Mouse (Mus musculus): Measurements from ENCODE around the gene Arhgap28. TPM values are rescaled to one million over a fixed set of nuclear protein-coding genes. Genes with fewer than 3 reads are reported as not detected.
A peak's percentile ranks its signal among the peaks of the same experiment; 100 is the strongest.

Arhgap28 gene
- polyA plus RNA-seq, 1 experiment from 2014 or later, result 26.7 TPM

DNA sequence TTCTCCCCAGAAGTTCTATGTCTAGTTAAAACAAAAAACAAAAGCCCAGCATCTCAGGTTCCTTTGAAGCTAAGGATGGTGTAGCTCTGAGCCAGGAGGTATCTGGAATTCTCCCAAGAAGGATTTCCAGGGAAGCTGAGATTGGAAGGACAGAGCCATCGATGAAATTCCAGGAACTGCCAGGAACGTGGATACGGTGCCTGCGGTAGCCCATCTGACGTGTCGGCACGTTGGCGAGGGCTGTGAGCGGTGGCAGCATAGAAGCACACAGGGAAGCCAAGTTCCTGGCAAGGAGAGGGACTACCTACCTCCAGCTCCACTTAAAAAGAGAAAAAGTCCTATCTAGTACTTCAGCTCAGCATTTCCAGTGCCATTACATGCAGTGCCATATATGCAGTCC lies 115.8 kb downstream of the Arhgap28 start:
- no peak overlapping the region for H3K4me3 ChIP-seq (replicated peaks; ENCODE audit: low read length)
- ATAC-seq (ENCODE audit: insufficient read depth, low FRiP score), result no peak
- H3K27ac ChIP-seq (ENCODE audit: low read length), result no peak overlapping the region
- 94% methylated on average over 9 of the region's 9 CpGs for WGBS
- H3K27me3 ChIP-seq (ENCODE audit: control insufficient read depth, insufficient read depth, low read length), result no peaks in the 10 kb centered on the region
- 0 out of 2 replicates have a peak, but pooled peaks cover 4% of the 10 kb centered on the region for H3K36me3 ChIP-seq (ENCODE audit: control insufficient read depth, insufficient read depth, low read length)
- H3K9me3 ChIP-seq (replicated peaks; ENCODE audit: control insufficient read depth, low read length), result no peaks in the 10 kb centered on the region
- H3K9ac ChIP-seq (ENCODE audit: low read length), result no peak overlapping the region
- no peaks in the 10 kb centered on the region for H3K4me1 ChIP-seq (ENCODE audit: control insufficient read depth, insufficient read depth, low read length)
- no peak overlapping the region for H3K4me2 ChIP-seq (ENCODE audit: low read depth, low read length)

GRCm38 (mm10) chr17:67886326-67886725 lies 117.6 kb downstream of the Arhgap28 start:
- Histone ChIP-seq H3K4me3 (replicated peaks; ENCODE audit: low read length) (no peak overlapping the region), H3K27me3 (ENCODE audit: control insufficient read depth, insufficient read depth, low read length) (no peaks in the 10 kb centered on the region), H3K4me1 (ENCODE audit: control insufficient read depth, insufficient read depth, low read length) (no peaks in the 10 kb centered on the region), H3K27ac (ENCODE audit: low read length) (no peak overlapping the region), H3K9ac (ENCODE audit: low read length) (no peak overlapping the region), H3K36me3 (ENCODE audit: control insufficient read depth, insufficient read depth, low read length) (0 out of 2 replicates have a peak, but pooled peaks cover 4% of the 10 kb centered on the region), H3K9me3 (replicated peaks; ENCODE audit: control insufficient read depth, low read length) (no peaks in the 10 kb centered on the region), H3K4me2 (ENCODE audit: low read depth, low read length) (no peak overlapping the region)
- WGBS, result 77% methylated on average over 5 of the region's 5 CpGs
- no peak for ATAC-seq (ENCODE audit: insufficient read depth, low FRiP score)

- H3K27me3 ChIP-seq (ENCODE audit: control insufficient read depth, insufficient read depth, low read length), result no peaks in the 10 kb centered on the region
- no peaks in the 10 kb centered on the region for H3K9me3 ChIP-seq (replicated peaks; ENCODE audit: control insufficient read depth, low read length)
- no peak overlapping the region for H3K4me3 ChIP-seq (replicated peaks; ENCODE audit: low read length)
- no peak overlapping the region for H3K4me2 ChIP-seq (ENCODE audit: low read depth, low read length)
- peaks cover 3% of the 10 kb centered on the region; the same call in 1 of the 2 replicates for H3K36me3 ChIP-seq (ENCODE audit: control insufficient read depth, insufficient read depth, low read length)
- no peak overlapping the region for H3K9ac ChIP-seq (ENCODE audit: low read length)
- H3K4me1 ChIP-seq (ENCODE audit: control insufficient read depth, insufficient read depth, low read length), result no peaks in the 10 kb centered on the region
- no peak for ATAC-seq (ENCODE audit: insufficient read depth, low FRiP score)
- WGBS, result 81% methylated on average over 12 of the region's 12 CpGs
- no peak overlapping the region for H3K27ac ChIP-seq (ENCODE audit: low read length)
These were observed 126.3 kb downstream of the Arhgap28 start for GRCm38 (mm10) chr17:67877599-67877998.

GRCm38 (mm10) chr17:67869731-67870601 lies 134.0 kb downstream of the Arhgap28 start:
- peaks cover 17% of the 10 kb centered on the region for H3K36me3 ChIP-seq (ENCODE audit: control insufficient read depth, insufficient read depth, low read length)
- no peak overlapping the region for H3K4me3 ChIP-seq (replicated peaks; ENCODE audit: low read length)
- H3K27ac ChIP-seq (ENCODE audit: low read length), result no peak overlapping the region
- peak; percentile 42; the same call in 1 of the 2 replicates for ATAC-seq (ENCODE audit: insufficient read depth, low FRiP score)
- H3K9me3 ChIP-seq (replicated peaks; ENCODE audit: control insufficient read depth, low read length), result no peaks in the 10 kb centered on the region
- no peaks in the 10 kb centered on the region for H3K27me3 ChIP-seq (ENCODE audit: control insufficient read depth, insufficient read depth, low read length)
- 72% methylated on average over 23 of the region's 23 CpGs for WGBS
- H3K4me2 ChIP-seq (ENCODE audit: low read depth, low read length), result no peak overlapping the region
- H3K9ac ChIP-seq (ENCODE audit: low read length), result no peak overlapping the region
- no peaks in the 10 kb centered on the region for H3K4me1 ChIP-seq (ENCODE audit: control insufficient read depth, insufficient read depth, low read length)

DNA sequence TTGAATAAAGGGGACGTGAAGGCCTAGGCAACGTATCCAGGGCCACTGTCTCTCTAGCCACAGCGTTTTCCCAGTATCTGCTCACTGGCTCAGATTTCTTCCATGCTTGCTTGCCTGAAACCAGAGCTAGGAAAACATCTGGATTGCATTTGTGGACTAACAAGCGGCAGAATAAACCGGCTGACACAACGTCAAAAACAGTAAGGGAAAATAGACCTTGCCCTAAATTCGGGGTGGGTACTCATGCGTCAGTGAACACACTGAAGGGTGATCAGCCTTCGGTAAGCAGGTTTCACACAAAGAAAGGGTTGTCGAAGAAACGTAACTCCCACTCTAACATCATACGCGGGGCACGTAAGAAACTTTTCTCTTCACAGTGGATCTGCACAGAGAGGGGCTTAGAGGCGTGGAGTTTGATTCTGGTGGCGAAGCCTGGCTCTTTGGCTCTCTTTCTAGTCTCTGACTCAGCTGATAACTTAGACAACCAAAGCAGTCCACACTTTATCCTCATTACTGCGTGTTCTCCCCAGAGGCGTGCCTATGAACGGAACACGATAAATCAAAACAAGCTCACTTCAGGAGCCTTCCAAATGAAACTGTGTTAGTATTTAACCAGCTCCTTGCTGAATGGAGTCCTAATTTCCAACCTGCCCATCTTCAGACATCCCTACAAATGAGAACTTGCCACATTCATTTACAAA lies 137.2 kb downstream of the Arhgap28 start:
- no peak for ATAC-seq (ENCODE audit: insufficient read depth, low FRiP score)
- no peaks in the 10 kb centered on the region for H3K27me3 ChIP-seq (ENCODE audit: control insufficient read depth, insufficient read depth, low read length)
- 82% methylated on average over 20 of the region's 20 CpGs for WGBS
- H3K4me3 ChIP-seq (replicated peaks; ENCODE audit: low read length), result no peak overlapping the region
- peak overlapping the region; percentile 64 for H3K27ac ChIP-seq (ENCODE audit: low read length)
- no peaks in the 10 kb centered on the region for H3K4me1 ChIP-seq (ENCODE audit: control insufficient read depth, insufficient read depth, low read length)
- H3K9ac ChIP-seq (ENCODE audit: low read length), result no peak overlapping the region
- no peaks in the 10 kb centered on the region for H3K9me3 ChIP-seq (replicated peaks; ENCODE audit: control insufficient read depth, low read length)
- peaks cover 12% of the 10 kb centered on the region for H3K36me3 ChIP-seq (ENCODE audit: control insufficient read depth, insufficient read depth, low read length)
- H3K4me2 ChIP-seq (ENCODE audit: low read depth, low read length), result no peak overlapping the region

DNA sequence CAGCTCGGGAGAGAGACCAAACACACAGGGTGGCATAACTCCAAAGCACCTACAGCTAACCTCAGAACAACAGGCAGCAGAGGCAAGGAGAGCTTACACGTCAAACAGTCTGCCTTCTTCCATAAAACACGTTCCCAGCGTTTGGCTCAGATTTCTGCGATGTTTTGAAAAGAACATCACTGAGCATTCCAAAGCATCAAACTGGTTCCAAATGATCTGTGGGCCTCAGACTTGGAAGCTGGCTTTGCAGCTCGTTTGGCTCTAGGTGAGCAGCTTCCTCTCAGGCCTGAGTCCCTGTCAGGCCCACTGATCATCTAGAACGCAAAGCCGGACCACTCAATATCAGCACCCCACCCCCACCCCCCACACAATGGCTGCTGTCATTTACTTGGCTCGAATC lies 137.9 kb downstream of the Arhgap28 start:
- no peak overlapping the region for H3K9ac ChIP-seq (ENCODE audit: low read length)
- H3K4me2 ChIP-seq (ENCODE audit: low read depth, low read length), result no peak overlapping the region
- no peaks in the 10 kb centered on the region for H3K9me3 ChIP-seq (replicated peaks; ENCODE audit: control insufficient read depth, low read length)
- no peak overlapping the region; the same call in 1 of the 2 replicates for H3K27ac ChIP-seq (ENCODE audit: low read length)
- H3K36me3 ChIP-seq (ENCODE audit: control insufficient read depth, insufficient read depth, low read length), result peaks cover 6% of the 10 kb centered on the region
- WGBS, result 60% methylated on average over 9 of the region's 9 CpGs
- H3K4me1 ChIP-seq (ENCODE audit: control insufficient read depth, insufficient read depth, low read length), result no peaks in the 10 kb centered on the region
- no peaks in the 10 kb centered on the region for H3K27me3 ChIP-seq (ENCODE audit: control insufficient read depth, insufficient read depth, low read length)
- ATAC-seq (ENCODE audit: insufficient read depth, low FRiP score), result no peak
- no peak overlapping the region for H3K4me3 ChIP-seq (replicated peaks; ENCODE audit: low read length)

DNA sequence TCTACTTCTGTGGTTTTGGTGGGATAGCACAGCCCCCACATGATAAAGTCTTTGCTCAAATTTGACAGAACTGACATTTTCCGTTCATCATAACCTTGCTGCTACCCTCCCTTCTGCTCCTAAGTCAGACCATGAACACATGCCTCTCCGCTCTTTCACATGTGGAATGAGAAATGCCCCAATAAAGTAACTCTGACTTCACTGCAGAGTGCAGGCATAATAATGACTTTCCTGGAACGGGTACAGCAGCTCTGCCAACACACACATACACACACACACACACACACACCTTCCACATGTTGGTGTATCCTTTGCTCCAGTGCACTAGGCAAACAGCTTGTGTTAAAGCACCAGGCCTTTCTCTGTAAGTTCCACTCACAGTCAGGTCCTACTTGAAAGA lies 139.0 kb downstream of the Arhgap28 start:
- no peak overlapping the region for H3K4me3 ChIP-seq (replicated peaks; ENCODE audit: low read length)
- no peaks in the 10 kb centered on the region for H3K27me3 ChIP-seq (ENCODE audit: control insufficient read depth, insufficient read depth, low read length)
- H3K4me2 ChIP-seq (ENCODE audit: low read depth, low read length), result no peak overlapping the region
- 81% methylated on average over 3 of the region's 3 CpGs for WGBS
- no peak for ATAC-seq (ENCODE audit: insufficient read depth, low FRiP score)
- no peak overlapping the region for H3K27ac ChIP-seq (ENCODE audit: low read length)
- no peaks in the 10 kb centered on the region for H3K9me3 ChIP-seq (replicated peaks; ENCODE audit: control insufficient read depth, low read length)
- peaks cover 6% of the 10 kb centered on the region for H3K36me3 ChIP-seq (ENCODE audit: control insufficient read depth, insufficient read depth, low read length)
- no peak overlapping the region for H3K9ac ChIP-seq (ENCODE audit: low read length)
- no peaks in the 10 kb centered on the region for H3K4me1 ChIP-seq (ENCODE audit: control insufficient read depth, insufficient read depth, low read length)

DNA sequence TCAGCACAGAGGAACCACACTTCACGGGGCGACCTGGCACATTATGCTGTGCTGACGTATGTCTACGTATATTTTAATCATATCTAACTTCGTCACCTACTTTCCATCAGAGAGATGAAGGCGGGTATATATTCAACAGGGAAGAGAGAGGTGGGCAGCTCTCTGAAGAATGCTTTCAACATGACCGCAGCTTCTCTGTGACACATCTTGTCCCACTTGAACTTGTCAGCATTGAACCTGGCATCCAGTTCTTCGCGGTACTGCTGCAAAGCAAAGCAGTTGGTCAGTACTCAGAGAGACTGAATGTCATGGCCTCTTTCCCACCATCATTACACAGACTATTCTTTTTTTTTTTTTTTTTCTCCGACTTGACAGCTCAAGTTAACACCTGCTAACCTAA lies 139.6 kb downstream of the Arhgap28 start:
- no peak overlapping the region for H3K4me2 ChIP-seq (ENCODE audit: low read depth, low read length)
- H3K27ac ChIP-seq (ENCODE audit: low read length), result no peak overlapping the region
- WGBS, result 91% methylated on average over 10 of the region's 10 CpGs
- no peaks in the 10 kb centered on the region for H3K9me3 ChIP-seq (replicated peaks; ENCODE audit: control insufficient read depth, low read length)
- H3K9ac ChIP-seq (ENCODE audit: low read length), result no peak overlapping the region
- H3K4me3 ChIP-seq (replicated peaks; ENCODE audit: low read length), result no peak overlapping the region
- no peak for ATAC-seq (ENCODE audit: insufficient read depth, low FRiP score)
- H3K4me1 ChIP-seq (ENCODE audit: control insufficient read depth, insufficient read depth, low read length), result no peaks in the 10 kb centered on the region
- peaks cover 6% of the 10 kb centered on the region for H3K36me3 ChIP-seq (ENCODE audit: control insufficient read depth, insufficient read depth, low read length)
- no peaks in the 10 kb centered on the region for H3K27me3 ChIP-seq (ENCODE audit: control insufficient read depth, insufficient read depth, low read length)

Measured in stomach, embryonic 16.5 days (tissue).